Mouse (Mus musculus): Measurements from ENCODE around the gene Snrpd3. TPM values are rescaled to one million over a fixed set of nuclear protein-coding genes. Genes with fewer than 3 reads are reported as not detected.
"Not testable (repeated sequence)": the region's sequence is repeated elsewhere in the genome, so short reads cannot be mapped to it uniquely, and the experiment has no call there.

Gene Snrpd3
- total RNA-seq, 2 experiments from 2014 or later: 66.6 TPM

GRCm38 (mm10) chr10:75565906-75566305, 48.6 kb downstream of the Snrpd3 start:
- no peak for DNase-seq (ENCODE audit: low spot score in 2 of 2)

- no peak for DNase-seq (ENCODE audit: low spot score in 2 of 2)
Observed at GRCm38 (mm10) chr10:75566321-75566720, 49.0 kb downstream of the Snrpd3 start.

GRCm38 (mm10) chr10:75566765-75567164, 49.4 kb downstream of the Snrpd3 start:
- DNase-seq (ENCODE audit: low spot score in 2 of 2): not testable (repeated sequence)

GRCm38 (mm10) chr10:75568029-75568428, 50.7 kb downstream of the Snrpd3 start:
- no peak for DNase-seq (ENCODE audit: low spot score in 2 of 2)

GRCm38 (mm10) chr10:75568441-75568840, 51.1 kb downstream of the Snrpd3 start:
- no peak for DNase-seq (ENCODE audit: low spot score in 2 of 2)

- DNase-seq (ENCODE audit: low spot score in 2 of 2): no peak
Observed at GRCm38 (mm10) chr10:75568851-75569250, 51.5 kb downstream of the Snrpd3 start.

GRCm38 (mm10) chr10:75570981-75571657, 53.8 kb downstream of the Snrpd3 start:
- DNase-seq (ENCODE audit: low spot score in 2 of 2): no peak

- no peak for DNase-seq (ENCODE audit: low spot score in 2 of 2)
Observed at GRCm38 (mm10) chr10:75571937-75572336, 54.6 kb downstream of the Snrpd3 start.

GRCm38 (mm10) chr10:75573181-75573580, 55.8 kb downstream of the Snrpd3 start:
- DNase-seq (ENCODE audit: low spot score in 2 of 2): no peak

- DNase-seq (ENCODE audit: low spot score in 2 of 2): no peak
Observed at GRCm38 (mm10) chr10:75573965-75574364, 56.6 kb downstream of the Snrpd3 start.

- no peak for DNase-seq (ENCODE audit: low spot score in 2 of 2)
Observed at GRCm38 (mm10) chr10:75579129-75579528, 61.8 kb downstream of the Snrpd3 start.

- peak; percentile 87 to 93 for DNase-seq (ENCODE audit: low spot score in 2 of 2)
Observed at GRCm38 (mm10) chr10:75585876-75586552, 68.7 kb downstream of the Snrpd3 start.

GRCm38 (mm10) chr10:75586553-75586879, 69.2 kb downstream of the Snrpd3 start:
- no peak for DNase-seq (ENCODE audit: low spot score in 2 of 2)

Other genes starting within 250 kb of the Snrpd3 start
- 10 to 100 TPM; 17.3 to 35.0 TPM for gene Adora2a, start 200.7 kb upstream of the Snrpd3 start, total RNA-seq (2021)
- under 1 TPM; 0.37 to 0.63 TPM for gene Upb1, start 116.4 kb upstream of the Snrpd3 start, total RNA-seq (2021)
- 10 to 100 TPM; 15.3 to 15.9 TPM for gene Gucd1, start 421 bp downstream of the Snrpd3 start, total RNA-seq (2021)
- gene Lrrc75b, start 42.8 kb downstream of the Snrpd3 start, total RNA-seq (2021): 10 to 100 TPM; 10.2 to 10.5 TPM
- 1 to 10 TPM; 3.6 to 4.1 TPM for gene Ggt1, start 44.1 kb downstream of the Snrpd3 start, total RNA-seq (2021)
- 1 to 10 TPM; 2.2 to 2.9 TPM for gene Ggt5, start 71.8 kb downstream of the Snrpd3 start, total RNA-seq (2021)
- 1 to 10 TPM; 8.8 to 9.0 TPM for gene Susd2, start 126.5 kb downstream of the Snrpd3 start, total RNA-seq (2021)
- gene Cabin1, start 246.8 kb downstream of the Snrpd3 start, total RNA-seq (2021): 10 to 100 TPM; 62.9 to 63.0 TPM